Mouse (Mus musculus): ENCODE measurements around the gene Rtn4rl2. TPM values are rescaled to one million over a fixed set of nuclear protein-coding genes. Genes with fewer than 3 reads are reported as not detected.

Gene Rtn4rl2
- polyA plus RNA-seq, 1 experiment: 11.8 TPM

- Histone ChIP-seq H3K4me3 (ENCODE audit: low read depth, low read length) (no peak overlapping the region), H3K4me1 (ENCODE audit: control insufficient read depth, insufficient read depth, insufficient read length, low read length) (0 out of 2 replicates have a peak, but pooled peaks cover 3% of the 10 kb centered on the region), H3K27me3 (ENCODE audit: control insufficient read depth, insufficient read depth, low read length) (peaks cover 10% of the 10 kb centered on the region), H3K36me3 (ENCODE audit: control insufficient read depth, insufficient read depth, low read length) (no peaks in the 10 kb centered on the region), H3K27ac (ENCODE audit: insufficient read depth, low read depth, low read length) (no peak overlapping the region)
- 79% methylated on average over 3 of the region's 3 CpGs for WGBS
- no peak for TF ChIP-seq CTCF (IDR thresholded peaks at IDR 0.05; ENCODE audit: extremely low read depth, insufficient read length, insufficient replicate concordance, low read depth, low read length)
- TF ChIP-seq POLR2A (IDR thresholded peaks at IDR 0.05; ENCODE audit: low read depth, low read length): no peak
Observed at GRCm38 (mm10) chr2:84861430-84861829, 25.1 kb downstream of the Rtn4rl2 start.

- Histone ChIP-seq H3K27me3 (ENCODE audit: control insufficient read depth, insufficient read depth, low read length) (no peaks in the 10 kb centered on the region), H3K36me3 (ENCODE audit: control insufficient read depth, insufficient read depth, low read length) (no peaks in the 10 kb centered on the region), H3K4me3 (ENCODE audit: low read depth, low read length) (no peak overlapping the region), H3K4me1 (ENCODE audit: control insufficient read depth, insufficient read depth, insufficient read length, low read length) (no peaks in the 10 kb centered on the region), H3K27ac (ENCODE audit: insufficient read depth, low read depth, low read length) (no peak overlapping the region)
- WGBS: 68% methylated on average over 7 of the region's 7 CpGs
- TF ChIP-seq POLR2A (IDR thresholded peaks at IDR 0.05; ENCODE audit: low read depth, low read length) (no peak), CTCF (IDR thresholded peaks at IDR 0.05; ENCODE audit: extremely low read depth, insufficient read length, insufficient replicate concordance, low read depth, low read length) (no peak)
Observed at GRCm38 (mm10) chr2:84859991-84860780, 26.3 kb downstream of the Rtn4rl2 start.

- Histone ChIP-seq H3K36me3 (ENCODE audit: control insufficient read depth, insufficient read depth, low read length) (no peaks in the 10 kb centered on the region), H3K27ac (ENCODE audit: insufficient read depth, low read depth, low read length) (no peak overlapping the region), H3K27me3 (ENCODE audit: control insufficient read depth, insufficient read depth, low read length) (no peaks in the 10 kb centered on the region), H3K4me3 (ENCODE audit: low read depth, low read length) (no peak overlapping the region), H3K4me1 (ENCODE audit: control insufficient read depth, insufficient read depth, insufficient read length, low read length) (no peaks in the 10 kb centered on the region)
- TF ChIP-seq CTCF (IDR thresholded peaks at IDR 0.05; ENCODE audit: extremely low read depth, insufficient read length, insufficient replicate concordance, low read depth, low read length): no peak
- TF ChIP-seq POLR2A (IDR thresholded peaks at IDR 0.05; ENCODE audit: low read depth, low read length): no peak
- 89% methylated on average over 1 of the region's 1 CpGs for WGBS
Observed at GRCm38 (mm10) chr2:84858551-84858950, 28.0 kb downstream of the Rtn4rl2 start.

- TF ChIP-seq CTCF (IDR thresholded peaks at IDR 0.05; ENCODE audit: extremely low read depth, insufficient read length, insufficient replicate concordance, low read depth, low read length): peak; percentile 70; the same call in 1 of the 2 replicates
- no peak for TF ChIP-seq POLR2A (IDR thresholded peaks at IDR 0.05; ENCODE audit: low read depth, low read length)
- H3K27me3 ChIP-seq (ENCODE audit: control insufficient read depth, insufficient read depth, low read length): no peaks in the 10 kb centered on the region
- WGBS: 62% methylated on average over 2 of the region's 2 CpGs
- H3K4me1 ChIP-seq (ENCODE audit: control insufficient read depth, insufficient read depth, insufficient read length, low read length): no peaks in the 10 kb centered on the region
- H3K36me3 ChIP-seq (ENCODE audit: control insufficient read depth, insufficient read depth, low read length): no peaks in the 10 kb centered on the region
- H3K4me3 ChIP-seq (ENCODE audit: low read depth, low read length): no peak overlapping the region
- no peak overlapping the region for H3K27ac ChIP-seq (ENCODE audit: insufficient read depth, low read depth, low read length)
Observed at GRCm38 (mm10) chr2:84855732-84856131, 30.8 kb downstream of the Rtn4rl2 start.

- Histone ChIP-seq H3K4me3 (ENCODE audit: low read depth, low read length) (peak overlapping the region; percentile 38), H3K36me3 (ENCODE audit: control insufficient read depth, insufficient read depth, low read length) (no peaks in the 10 kb centered on the region)
- TF ChIP-seq POLR2A (IDR thresholded peaks at IDR 0.05; ENCODE audit: low read depth, low read length): no peak
- no peak for TF ChIP-seq CTCF (IDR thresholded peaks at IDR 0.05; ENCODE audit: extremely low read depth, insufficient read length, insufficient replicate concordance, low read depth, low read length)
Observed at GRCm38 (mm10) chr2:84851130-84852040, 35.1 kb downstream of the Rtn4rl2 start.

GRCm38 (mm10) chr2:84850407-84851129 lies 35.9 kb downstream of the Rtn4rl2 start:
- Histone ChIP-seq H3K27me3 (ENCODE audit: control insufficient read depth, insufficient read depth, low read length) (no peaks in the 10 kb centered on the region), H3K27ac (ENCODE audit: insufficient read depth, low read depth, low read length) (peak overlapping the region; percentile 54; the same call in 1 of the 2 replicates), H3K4me1 (ENCODE audit: control insufficient read depth, insufficient read depth, insufficient read length, low read length) (peaks cover 2% of the 10 kb centered on the region; the same call in 1 of the 2 replicates), H3K4me3 (ENCODE audit: low read depth, low read length) (peak overlapping the region; percentile 38), H3K36me3 (ENCODE audit: control insufficient read depth, insufficient read depth, low read length) (no peaks in the 10 kb centered on the region)
- 31% methylated on average over 7 of the region's 7 CpGs for WGBS
- TF ChIP-seq POLR2A (IDR thresholded peaks at IDR 0.05; ENCODE audit: low read depth, low read length): no peak

More at GRCm38 (mm10) chr2:84851130-84852040, 35.1 kb downstream of the Rtn4rl2 start:
- no peaks in the 10 kb centered on the region for H3K27me3 ChIP-seq (ENCODE audit: control insufficient read depth, insufficient read depth, low read length)
- no peak overlapping the region for H3K27ac ChIP-seq (ENCODE audit: insufficient read depth, low read depth, low read length)
- 34% methylated on average over 23 of the region's 23 CpGs for WGBS
- H3K4me1 ChIP-seq (ENCODE audit: control insufficient read depth, insufficient read depth, insufficient read length, low read length): peaks cover 2% of the 10 kb centered on the region; the same call in 1 of the 2 replicates

Measured in small intestine, adult 2 months (tissue).